Mouse (Mus musculus) brain, adult 2 months (tissue): ENCODE measurements at regions not wholly inside any gene's neighbourhood (a gene's known extent, or its start where the extent isn't known, plus 50 kb on each side); places are given as distances from the start of the nearest gene placed in this dataset.

ENCODE experiments used
- DNase-seq: peaks from one replicate; pipeline ENCODE4 v3.0.0; 2011; ENCODE audit warnings: low read depth, low spot score

DNA sequence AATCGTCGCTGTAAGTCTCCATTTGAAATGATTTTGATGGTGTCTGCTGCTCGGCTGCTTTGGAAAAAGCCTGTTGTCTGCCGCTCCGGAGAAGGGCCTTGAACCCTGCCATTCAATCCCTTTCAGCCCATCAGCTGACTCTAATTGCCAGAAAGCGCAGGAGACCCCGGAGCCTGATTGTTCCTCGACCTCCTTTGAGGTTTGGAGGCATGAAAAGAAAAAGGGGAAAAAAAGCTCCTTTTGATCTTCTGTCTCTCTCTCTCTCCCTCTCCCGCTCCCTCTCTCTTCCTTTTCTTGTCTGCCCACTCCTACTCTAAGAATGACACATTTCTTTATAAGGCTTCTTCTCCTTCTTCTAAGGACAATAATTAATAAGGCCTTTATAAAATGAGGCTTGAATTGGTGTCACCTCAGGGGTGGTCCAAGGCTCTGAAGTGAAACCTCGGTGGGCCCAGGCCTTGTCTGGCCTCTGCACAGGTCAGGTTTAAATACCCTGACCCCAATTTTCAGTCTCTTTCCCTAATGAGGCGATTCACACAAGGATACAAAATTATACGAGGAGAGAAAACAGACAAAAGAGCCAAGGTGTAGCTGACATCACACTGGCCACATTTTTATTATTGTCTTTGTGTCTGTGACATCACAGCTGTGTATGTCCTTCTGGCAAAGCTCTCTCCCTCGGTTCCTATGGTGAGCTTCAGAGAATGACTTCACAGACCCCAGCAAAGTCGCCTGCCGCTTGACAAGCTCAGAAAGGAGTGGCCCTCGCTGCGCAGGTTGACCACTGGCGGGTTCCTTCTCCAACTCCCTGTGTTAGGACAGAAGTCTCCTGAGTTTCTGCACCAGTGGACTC lies 787.4 kb downstream of the Nr2f2 start:
- no peak for DNase-seq

DNA sequence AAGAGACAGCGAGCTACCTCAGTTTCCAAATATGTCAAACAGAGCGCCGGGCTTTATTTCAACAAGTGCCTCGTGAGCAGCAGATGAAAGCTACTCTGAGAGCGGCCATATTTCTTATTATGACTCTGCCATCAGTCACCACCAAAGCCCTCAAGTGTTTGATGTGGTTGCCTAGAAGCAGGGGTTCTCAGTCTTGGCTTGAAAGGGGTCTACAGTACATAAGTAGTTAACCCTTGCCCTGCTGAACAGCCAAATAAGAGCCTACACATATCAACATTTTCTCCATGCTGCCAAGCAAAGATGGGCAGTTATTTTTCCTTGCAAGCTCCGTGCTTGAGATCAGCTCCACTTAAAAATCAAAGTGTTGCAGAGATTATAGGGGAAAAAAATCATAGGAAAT lies 788.8 kb downstream of the Nr2f2 start:
- DNase-seq, result no peak

DNA sequence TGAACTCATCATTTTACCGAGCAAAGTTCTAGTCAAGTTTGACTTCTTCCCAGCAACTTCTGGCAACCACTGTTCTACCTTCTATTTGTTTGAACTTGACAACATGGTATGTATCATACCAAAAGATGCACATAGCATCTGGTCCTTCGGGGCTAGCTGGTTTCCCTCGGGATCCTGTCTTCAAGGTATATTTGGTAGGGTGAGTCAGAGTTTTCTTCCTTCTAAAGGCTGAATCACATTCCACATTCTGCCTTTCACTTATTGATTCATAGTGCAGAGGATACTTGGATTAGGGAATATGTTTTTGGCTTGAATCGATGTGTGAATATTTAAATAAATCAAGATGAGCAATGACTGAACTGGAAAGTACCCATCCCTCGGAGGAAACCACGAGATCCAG lies 789.9 kb downstream of the Nr2f2 start:
- DNase-seq, result no peak

DNA sequence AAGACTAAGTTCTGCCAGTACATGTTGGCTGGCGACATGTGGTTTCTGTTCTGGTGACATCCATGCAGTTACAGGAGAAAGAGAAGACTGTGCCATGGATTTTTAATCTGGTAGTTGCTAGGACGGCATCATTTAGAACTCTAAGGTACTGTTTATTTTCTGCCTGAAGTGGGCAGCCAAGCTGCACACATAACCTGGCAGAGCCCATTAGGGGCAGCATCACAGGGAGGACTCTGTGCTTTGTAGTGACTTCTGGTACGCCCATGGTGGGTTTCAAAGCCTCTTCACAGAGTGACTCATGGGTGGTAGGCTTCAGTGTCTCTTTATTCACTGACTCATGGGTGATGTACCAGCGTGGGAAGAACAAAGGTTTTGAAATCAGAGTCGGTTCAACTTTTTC lies 792.8 kb downstream of the Nr2f2 start:
- DNase-seq, result peak; percentile 64

DNA sequence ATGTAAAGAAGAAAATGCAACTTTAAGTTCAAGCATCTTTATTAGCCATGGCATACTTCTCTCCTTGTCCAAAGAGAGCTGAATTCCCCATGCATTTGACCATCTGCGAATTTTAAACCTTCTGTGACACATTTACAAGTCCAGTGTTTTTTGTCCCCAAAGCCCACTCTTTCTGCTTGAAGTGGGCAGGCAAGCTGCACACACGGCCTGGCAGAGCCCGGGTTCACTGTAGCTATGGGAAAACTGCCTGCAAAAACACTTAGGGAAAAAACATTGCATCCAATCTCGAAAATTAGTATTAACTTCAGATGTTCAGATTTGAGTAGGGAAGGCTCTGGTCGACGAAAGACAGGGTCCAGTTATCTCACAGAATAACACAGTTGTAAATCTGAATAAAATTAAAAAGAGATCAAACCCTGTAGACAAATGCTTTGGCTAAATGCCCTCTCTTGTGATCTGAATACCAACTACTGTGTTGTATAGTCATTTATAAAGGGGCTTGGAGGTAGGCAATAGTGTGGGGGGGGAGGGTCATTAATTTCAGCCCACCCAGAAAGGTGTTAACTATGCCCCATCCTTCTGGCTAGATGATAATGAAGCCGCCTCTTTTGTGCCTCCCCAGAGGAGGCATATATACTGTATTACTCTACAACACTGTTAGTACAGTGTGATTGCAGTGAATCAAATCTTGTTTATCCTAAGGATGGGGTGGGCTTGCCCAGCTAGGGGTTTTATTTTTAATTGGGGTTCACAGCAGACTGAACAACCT lies 793.7 kb downstream of the Nr2f2 start:
- DNase-seq, result no peak

DNA sequence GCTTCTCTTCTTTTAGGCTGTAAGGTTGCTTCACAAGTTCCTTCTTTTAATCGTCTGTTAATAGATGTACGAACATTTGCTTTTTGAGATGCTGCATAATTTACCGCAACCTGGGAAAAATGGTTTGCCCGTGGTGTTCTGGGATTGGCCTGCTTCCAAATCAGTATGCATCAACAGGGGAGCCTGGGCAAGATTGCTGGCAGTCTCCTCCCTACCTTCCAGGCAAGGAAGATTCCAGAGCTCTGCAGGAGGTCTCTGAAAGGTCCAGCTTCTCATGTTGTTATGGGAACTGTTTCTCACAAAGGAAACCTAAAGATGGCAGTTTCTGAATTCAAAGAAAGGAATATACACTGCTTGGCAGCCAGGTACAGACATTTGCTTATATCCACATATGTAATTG lies 799.6 kb downstream of the Nr2f2 start:
- no peak for DNase-seq

DNA sequence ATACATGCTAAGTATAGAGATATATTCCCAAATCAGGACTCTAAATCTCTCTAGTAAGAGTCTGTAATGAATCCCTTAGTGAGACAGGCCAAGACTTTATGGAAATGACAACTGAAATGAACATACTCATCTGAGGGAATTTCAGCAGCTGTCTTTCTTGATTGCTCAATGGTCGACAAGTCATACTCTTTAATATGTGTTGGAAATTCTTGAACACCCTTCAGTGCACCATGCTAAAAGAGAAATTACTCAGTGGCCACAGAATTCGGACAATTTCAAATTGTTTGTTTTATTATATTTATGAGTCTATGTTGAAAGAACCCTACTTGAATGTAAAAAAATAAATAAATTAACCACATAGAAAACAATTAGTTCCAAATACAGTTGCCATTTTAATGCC lies 802.1 kb downstream of the Nr2f2 start:
- DNase-seq, result no peak

DNA sequence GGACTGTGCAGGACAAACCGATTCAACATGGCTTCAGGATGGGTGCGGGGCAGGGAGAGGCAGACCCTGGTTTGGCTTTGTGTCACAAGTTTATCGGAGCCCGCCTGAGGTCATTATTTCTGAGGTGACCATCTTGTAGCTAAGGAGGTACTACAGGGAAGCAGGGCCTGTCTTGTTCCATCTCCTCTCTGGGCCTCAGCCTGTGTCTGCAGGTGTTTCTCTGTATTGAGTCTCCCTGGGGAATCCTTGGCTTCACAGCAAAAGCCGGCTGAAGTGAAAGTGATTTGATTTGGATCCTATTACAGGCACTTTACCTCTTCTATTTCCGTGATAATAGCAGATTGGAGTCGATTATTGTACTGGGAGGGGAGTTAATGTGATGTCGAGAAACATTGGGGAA lies 805.7 kb upstream of the Arrdc4 start:
- DNase-seq, result no peak

DNA sequence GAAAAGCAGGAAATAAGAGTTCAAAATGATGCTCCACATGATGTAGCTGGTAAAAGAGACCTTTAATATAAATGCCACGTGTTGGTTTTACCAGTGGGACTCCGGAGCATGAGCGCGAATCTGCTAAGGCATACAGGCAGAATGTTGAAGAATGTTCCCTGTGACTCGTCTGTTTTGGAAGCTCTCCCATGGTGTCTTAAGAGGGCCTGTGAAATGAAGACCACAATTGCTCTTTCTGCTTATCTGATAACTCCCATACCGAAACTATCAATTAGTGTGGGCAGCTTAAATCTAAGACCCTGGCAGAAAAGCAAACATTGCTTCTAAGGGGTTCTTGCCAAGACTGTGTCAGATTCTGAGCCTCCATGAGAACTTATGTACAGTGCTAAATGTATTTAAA lies 804.9 kb upstream of the Arrdc4 start:
- DNase-seq, result no peak

DNA sequence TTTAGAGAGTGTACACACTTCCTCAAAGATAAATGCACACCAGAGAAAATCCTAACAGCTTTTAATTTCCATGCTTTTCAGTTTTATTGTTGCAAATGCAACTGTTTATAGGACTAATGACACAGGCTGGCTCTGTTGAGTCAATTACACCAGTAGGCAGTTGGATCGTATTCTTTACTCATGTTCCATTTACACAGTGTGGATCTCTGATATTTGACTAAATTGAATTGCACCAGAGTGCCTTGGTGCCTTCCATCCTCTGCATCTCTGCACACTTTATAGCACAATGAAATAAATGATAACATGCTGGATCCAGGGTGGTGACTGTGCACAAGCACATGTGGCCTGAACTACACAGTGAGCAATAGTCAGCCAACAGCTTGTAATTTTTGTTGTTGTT lies 787.0 kb upstream of the Arrdc4 start:
- no peak for DNase-seq

DNA sequence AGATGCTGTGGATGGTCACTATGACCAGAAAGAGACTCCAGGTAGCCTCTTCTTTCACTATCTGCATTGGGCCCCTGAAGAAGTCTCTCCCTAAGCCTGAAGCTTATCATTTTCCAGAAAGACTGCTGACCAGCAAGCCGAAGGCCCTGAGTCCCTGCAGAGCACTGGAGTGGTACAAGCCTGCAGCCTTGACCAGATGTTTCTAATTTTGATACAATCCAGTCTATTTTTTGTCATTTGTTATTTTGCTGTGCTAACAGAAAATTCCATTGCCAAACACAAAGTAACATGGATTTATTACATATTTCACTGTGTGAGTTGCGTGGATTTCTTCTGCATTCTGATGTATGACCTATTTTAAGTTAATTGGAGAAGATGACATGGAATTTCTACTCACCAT lies 764.9 kb upstream of the Arrdc4 start:
- DNase-seq, result no peak

DNA sequence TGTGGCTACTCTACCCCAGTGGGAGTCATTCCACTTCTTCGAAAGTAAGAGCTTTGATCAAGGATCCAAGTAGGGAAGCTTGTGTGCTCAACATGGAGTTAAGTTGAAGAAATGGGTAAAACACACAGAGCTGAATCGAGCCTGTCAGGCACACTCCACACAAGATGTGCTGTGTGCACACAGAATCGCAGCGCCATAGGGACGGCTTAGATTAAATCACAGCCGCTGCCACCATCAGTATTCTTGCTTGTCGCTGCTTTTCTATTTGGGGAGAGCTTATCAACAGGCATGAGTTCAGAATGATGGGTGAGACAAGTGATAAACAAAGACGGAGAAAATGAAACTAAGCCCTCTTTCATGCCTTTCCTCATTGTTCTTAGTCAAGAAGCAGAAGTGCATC lies 761.3 kb upstream of the Arrdc4 start:
- DNase-seq, result peak; percentile 6

DNA sequence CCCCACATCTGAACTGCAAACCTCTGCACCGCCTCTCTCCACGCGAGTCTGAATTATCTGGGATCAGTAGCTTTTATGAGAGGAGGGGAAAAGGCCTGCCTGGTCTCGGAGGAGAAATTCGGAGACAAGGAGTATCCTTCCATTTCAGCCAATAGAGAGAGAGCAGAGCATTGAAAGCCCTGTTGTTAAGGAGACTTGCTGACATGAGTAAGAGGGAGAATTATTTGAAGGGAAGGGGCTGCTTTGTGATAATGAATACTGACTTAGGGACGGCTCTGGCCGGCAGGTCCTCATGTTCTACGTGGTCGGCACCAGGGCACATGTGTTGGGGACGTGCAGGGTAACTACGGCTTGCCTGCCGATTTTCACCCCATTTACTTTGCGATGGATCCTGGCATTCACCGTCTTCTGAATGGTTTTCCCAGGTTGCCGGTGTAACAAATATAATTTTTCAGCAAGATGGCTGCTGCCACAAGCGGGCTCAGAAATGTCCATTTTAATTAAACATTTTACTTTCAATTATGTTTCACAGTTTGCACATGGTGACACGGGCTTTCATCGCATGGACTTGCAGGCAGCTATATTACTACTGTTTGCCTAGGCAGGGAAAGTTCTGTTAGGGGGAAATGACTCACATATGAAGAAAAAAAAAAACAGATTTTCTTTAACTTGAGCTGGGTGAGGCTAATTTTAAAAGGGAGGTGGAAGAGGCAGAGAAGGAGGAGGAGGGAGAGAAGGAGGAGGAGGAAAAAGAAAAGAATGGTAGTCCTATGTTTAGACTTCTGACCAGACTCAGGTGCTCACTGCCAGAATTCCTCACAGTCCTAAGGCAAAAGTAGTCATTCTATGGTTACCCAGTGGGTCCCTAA lies 744.3 kb upstream of the Arrdc4 start:
- peak; percentile 20 for DNase-seq

DNA sequence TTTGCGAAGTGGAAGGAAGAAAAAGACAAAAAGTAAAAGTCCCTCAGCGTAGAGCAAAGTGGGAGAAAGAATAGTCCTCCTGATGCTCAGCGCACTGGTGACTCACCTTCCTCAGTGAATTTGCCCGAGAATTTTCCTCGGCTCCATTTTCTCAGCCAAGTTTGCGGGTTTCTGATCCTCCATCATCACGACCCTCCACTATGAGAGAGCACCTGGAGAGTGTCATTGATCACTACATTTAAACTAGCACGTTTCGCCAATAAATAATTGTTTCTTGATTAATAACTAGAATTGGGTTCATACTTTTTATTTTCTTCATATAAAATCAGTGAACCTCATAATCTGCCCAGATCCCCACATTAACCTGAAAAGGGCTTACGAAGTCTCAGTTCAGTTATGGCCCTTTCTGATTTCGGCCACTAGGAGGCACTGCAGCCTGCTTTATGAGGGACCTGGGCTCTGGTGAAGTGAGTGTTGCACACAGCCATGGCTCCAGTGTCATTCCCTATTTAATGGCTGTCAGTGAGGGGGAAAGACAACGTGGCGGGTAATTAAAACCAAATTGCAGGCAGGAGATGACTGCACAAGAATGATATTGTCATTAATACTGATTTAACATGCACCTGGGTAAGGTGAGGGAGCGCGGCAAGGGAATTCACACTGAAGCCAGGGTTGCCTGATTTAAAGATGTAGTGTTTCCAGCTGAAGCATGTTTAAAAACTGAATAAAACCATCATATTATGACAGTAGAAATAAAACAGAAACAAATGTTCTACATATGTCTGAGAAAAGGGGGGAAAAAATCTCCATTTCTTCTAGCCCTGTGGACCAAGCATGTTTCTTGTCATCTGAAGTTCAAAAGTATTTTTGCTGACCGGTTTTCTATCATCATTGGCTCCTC lies 741.8 kb upstream of the Arrdc4 start:
- DNase-seq, result peak; percentile 84

DNA sequence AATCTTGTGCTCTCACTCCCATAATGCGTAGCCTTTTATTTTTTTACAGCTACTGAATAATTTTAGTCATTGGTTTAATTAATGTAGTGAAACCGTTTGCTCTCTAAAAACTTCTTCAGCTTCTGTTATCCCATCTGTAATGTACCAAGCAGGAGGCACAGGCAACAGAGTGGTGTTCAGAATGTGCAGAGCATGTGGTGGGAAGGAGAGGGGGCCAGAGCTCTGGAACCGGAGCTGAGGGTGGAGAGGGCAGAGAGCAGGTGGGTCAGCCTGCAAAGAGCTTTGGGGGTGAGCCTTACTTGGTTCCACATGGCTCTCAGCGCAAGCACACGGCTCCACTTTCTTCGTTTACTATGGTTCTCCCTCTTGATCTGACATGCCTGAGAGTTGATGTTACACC lies 739.6 kb upstream of the Arrdc4 start:
- DNase-seq, result no peak

DNA sequence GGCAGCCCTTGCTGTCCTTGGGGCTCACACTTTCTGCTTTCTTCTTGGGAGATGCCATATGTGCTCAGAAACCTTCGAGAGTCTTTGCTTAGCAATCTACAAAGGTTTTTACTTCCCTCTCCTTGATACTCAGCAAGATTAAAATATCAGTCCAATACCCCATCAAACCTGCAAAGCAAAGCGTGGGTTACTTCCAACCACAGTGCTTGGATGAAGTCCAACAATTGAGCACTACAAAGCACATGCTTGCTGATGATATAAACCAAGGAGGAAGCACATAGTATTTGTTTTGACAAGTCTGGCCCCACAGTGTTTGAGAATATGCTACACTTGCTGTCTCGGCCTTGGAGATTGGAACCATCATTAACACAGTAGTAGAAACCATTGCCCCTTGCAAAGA lies 738.1 kb upstream of the Arrdc4 start:
- DNase-seq, result peak; percentile 37

DNA sequence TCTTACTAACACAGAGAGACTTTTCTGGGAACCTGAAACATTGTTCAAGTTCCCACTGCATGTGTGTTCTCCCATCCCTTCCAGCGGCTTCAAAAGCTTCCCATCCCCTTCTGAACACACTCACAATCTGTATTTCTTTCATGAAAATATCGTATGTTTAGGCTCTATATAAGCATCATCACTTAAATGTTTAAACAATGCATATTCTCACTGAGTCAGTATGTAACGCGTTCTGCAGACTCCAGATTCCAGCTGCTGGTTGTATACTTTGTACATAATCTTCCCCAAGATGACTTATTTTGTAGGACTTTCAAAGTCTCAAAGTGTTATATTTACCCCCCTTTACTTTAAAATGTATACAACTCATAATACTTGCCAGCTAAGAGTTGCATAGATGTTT lies 735.5 kb upstream of the Arrdc4 start:
- no peak for DNase-seq
